Mouse (Mus musculus): Measurements from ENCODE around the gene Nos3.

Nos3 gene

DNA sequence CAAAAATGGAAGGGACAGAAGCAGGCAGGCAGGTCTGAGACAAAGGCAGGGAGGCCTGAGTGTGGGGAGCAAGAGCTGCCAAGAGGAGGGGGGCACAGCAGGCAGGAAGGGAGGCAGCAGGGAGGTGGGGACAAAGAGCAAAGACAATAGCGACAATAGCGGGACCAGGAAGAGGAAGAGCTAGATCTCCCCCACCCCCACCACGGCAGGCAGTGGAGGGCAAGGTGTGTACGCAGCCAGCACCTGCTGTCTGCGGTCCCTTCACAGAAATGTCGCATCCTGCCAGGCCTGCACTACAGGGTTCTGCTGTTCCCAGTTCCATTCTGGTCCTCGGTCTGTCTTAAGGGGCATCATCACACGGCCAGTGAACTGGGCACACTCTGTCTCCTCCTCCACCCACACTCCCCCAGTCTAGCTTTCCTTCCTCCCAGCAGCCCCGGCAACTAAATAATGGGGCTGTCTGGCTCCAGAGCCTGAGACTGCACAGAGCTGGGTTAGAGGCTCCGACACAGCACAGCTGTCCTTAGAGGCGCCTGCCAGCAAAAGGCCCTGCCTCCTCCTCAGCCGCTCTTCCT lies 20.0 kb upstream of the Nos3 start:
- DNase-seq (ENCODE audit: low spot score), result no peak

DNA sequence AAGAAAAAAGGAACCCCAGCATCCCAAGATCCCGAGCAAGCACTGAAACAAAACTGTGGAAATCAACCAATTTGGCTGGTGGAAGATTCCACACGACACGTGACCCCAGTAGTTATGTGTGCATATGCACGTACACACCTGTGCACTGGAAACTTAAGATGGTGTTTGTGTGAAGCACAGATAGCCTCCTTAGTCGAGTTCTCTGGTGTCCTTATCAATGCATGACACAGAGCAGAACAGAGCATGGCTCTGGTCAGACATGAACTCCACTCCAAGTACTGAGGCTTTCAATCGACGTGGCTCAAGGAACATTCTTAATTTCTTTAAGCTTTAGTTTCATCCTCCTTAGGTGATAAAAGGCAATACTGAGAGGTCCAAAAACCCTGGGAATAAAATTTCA lies 18.3 kb upstream of the Nos3 start:
- no peak for DNase-seq (ENCODE audit: low spot score)

DNA sequence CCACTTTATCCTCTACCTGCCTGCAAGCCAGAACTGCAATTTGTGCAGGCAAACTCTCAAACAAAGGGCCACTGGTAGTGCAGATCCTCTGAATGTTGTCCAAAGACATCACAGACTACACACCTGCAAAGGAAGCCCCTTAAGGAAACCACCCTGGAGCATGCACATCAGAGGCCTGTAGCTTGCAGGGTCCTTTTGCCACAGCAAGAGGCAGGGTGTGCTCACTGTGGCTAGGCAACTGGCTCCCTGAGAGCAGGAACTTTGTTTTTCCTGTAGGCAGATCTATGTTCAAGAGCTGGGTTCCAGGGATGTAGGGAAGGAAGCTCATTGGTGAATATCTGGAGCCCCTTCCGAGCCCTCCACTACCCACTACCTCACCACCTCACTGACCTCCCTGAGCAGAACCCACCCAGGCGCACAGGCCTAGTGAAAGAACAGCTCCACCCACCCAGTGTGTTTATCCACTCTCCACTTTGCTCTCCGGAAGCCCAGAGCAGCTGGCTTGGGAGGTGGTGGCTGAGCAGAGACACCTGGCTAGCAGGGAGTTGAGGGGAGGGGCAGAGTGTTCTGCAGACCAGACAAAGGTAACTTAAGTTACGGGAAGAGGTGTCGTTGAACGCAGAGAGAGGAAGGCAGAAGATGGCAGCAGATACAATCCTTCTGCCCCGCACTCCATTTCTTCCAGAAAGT lies 17.3 kb upstream of the Nos3 start:
- DNase-seq (ENCODE audit: low spot score), result no peak

DNA sequence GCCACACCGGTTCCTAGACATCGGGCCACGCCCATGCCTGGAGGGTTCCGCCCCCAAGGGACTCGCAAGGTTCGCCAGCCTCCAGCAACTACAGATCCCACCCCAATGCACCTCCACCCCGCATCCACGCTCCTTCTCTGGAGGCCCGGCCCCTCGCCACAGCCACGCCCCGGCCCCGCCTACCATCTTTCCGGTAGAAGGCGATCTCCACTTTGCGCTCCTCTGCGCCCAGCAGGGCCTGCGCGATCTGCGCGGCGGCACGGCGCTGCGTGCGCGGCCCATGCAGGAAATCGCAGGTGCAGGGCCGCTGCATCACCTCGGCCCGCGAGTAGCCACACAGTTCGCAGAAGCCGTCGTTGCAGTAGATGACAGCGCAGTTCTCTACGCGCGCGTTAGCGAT lies 16.5 kb upstream of the Nos3 start:
- DNase-seq (ENCODE audit: low spot score), result peak; percentile 31

DNA sequence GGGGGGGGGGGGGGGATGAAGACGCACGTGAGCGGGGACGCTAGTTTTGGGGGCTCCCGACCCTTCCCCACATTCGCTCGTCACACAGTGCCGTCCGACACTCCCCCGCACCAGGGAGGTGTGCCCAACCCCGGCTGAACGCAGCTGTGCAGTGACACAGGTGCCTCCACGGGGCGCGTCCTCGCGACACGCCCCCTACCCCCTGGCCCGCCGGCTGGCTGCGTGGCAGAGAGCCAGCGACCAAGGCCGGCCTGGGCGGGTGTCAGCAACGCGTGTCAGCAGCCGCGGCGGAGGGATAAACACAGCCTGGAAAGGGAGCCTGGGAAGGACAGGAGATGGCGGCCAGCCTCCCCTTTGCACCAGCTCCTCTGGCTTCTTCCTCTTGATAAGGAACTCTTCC lies 16.1 kb upstream of the Nos3 start:
- no peak for DNase-seq (ENCODE audit: low spot score)

DNA sequence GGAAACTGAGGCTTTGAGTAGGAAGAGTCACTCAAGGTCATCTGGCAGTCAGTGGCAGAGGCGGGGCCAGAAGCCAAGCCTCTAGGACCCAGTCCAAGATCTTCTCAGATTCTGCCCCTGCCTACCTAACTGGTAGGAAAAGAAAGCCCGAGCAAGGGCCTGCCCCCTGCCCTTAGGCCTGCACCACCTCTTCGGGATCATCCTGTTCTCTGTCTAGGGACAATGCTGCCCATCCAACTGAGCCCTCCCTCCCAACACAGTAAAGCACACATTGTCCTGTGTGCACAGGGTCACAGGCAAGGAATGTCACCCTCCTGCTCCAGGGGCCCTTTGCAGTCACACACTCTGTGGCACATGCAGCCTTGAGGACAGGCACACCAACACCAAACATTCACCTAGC lies 14.5 kb upstream of the Nos3 start:
- no peak for DNase-seq (ENCODE audit: low spot score)

DNA sequence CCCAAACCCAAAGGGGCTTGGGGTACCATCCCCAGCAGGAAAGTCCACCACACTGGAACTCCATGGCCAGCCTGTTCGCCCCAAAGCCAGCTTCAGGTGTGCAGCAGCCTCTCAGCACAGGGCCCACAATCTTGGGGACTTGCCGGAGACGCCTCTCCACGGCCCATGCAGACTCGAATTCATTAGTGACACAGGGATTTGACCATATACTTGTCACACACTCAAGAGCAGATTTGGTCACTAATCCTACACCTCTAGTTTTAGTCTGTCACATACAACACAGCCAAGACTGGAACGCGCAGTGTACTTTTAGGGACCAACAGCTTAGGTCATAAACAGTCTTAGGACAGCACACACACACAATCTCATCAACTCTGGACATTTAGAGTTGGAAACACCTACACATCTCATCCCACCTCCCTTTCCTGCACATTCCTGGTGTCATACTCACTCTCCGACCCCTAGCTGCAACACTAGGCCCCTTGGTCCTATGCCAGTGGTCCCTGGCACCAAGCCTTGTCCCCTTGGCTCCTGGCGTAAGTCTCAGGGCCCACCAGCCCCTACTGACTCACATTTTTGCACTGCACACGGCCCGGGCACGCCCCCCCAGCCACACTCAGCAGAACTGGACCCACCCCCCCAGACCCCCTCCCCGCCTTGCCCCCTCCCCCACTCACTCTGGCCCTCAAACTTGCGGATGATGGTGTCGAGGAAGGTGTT lies 13.9 kb upstream of the Nos3 start:
- no peak for DNase-seq (ENCODE audit: low spot score)

DNA sequence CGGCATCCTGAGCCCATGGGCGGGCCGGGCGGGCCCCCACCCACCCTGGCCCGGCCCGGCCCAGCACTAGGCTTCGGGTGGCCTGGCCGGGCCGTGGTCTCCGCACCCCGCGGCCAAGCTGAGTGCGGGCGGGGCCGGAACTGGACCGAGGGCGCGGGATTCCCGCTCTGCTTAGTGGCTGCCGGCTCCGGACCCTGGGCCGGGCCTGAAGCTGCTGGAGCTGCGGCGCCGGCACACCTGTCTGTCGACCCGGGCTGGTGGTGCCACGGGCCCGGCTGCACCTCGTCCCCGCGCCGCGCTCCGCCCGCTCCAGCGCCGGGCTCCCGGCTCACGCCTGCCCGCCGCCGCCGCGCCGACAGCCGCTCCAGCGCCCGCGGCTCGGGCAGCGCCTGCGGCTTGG lies 13.3 kb upstream of the Nos3 start, which contains the start of gene Kcnh2:
Gene Kcnh2 (minus strand): TSS at position 327 of the 400 bp plus-strand sequence.
- DNase-seq (ENCODE audit: low spot score), result no peak

DNA sequence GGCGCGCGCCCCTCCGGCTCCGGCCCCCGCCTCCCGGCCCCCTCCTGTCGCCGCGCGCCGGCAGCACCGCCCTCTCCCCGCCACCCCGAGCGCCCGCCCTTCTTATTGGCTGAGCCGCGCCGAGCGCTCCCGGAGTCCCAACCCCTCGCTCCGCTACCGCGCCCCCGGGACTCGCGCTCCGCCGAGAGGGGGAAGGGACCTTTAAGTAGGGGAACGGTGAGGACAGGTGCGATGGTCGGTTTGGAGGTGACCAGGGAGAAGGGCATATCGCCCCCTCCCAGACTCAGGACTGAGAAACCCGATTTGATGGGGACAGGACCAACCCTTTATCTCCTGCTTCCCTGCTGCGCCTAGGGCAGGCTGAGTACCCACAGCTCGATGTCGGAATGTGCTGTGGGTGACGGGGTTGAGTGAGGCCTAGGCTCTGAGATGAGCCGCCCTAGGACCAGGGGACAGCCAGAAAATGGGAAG lies 12.9 kb upstream of the Nos3 start:
- peak; percentile 61 for DNase-seq (ENCODE audit: low spot score)

DNA sequence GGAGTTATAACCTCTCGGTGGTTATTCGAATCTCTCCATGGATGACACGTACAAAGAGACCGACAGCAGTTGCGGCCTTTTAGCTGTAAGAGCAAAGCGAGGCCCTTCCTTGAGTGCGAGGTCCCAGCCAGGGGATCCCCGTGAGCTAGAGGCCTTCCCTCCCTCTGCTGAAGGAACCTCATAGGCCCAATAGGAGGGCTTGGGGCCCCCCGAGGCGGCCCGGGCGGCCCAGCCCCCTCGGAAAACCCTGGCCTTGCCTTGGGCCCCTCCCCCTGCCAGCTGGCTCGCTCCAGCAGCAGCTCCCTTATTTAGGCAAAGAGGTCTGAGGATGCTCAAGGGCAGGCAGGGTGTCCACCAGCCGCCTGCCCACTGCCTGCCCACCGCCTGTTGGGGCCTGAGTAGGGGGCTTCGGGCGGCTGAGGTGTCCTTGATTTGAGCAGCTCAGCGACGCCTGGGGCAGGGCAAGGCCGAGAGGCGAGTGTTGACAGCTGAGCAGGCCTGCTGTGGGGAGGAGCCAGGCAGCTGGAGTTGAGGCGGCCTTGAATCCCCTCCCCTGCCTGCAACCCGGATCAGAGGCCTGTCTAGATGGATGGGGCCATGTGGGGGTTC lies 12.3 kb upstream of the Nos3 start:
- peak; percentile 41 for DNase-seq (ENCODE audit: low spot score)

DNA sequence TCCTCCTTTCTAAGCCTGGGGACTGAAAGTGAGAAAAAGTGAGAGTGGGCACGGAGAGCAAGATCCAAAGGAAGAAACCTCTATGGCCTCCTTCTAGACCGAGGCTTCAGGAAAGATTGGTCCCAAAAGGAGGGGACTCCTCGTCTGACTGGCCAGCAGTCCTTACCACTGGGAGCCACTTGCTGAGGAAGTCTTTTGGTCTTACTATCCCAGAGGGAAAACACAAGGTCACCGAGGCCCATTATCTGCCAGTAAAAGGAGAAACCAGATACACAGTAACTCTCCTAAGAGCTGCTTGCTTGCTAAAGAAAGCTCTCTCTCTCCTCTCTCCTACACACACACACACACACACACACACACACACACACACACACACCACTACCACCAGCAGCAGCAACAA lies 11.3 kb upstream of the Nos3 start:
- DNase-seq (ENCODE audit: low spot score), result no peak

DNA sequence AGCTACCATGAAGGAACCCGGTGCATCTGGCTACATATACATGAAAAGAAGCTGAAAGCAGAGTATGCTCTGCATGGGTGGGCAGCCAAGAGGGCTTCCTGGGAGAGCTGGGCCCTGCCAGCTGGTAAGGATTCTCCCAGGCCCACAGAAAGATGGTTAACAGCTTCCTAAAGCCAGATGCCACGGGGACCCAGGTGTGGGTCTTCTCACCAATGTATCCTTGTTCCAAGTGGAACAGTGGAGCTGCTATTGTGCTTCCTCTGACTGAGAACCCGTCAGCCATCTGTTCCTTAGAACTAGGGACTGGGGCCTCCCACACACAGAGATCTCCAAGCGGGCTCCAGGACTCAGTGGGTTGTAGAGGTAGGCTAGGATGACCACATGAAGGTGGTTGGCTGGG lies 7.8 kb upstream of the Nos3 start:
- no peak for DNase-seq (ENCODE audit: low spot score)

DNA sequence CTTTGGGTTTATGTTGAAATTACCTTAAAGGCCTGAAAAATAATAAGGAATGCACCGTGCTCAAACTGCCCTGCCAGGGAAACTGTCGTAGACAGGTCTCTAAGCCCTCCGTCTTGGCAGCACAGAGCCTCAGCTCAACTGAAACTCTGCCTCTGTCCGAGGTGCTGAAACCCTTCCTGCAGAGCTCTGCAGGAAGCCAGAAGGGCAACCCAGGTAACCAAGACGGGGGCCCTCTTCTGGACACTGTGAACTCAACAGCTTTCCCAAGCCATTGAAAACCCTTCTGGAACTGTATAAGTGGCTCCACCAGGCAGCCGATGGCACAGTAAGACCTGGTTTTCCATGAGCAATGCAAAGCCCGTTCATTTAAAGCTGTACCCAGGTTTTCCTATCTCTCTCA lies 7.1 kb upstream of the Nos3 start:
- no peak for DNase-seq (ENCODE audit: low spot score)

DNA sequence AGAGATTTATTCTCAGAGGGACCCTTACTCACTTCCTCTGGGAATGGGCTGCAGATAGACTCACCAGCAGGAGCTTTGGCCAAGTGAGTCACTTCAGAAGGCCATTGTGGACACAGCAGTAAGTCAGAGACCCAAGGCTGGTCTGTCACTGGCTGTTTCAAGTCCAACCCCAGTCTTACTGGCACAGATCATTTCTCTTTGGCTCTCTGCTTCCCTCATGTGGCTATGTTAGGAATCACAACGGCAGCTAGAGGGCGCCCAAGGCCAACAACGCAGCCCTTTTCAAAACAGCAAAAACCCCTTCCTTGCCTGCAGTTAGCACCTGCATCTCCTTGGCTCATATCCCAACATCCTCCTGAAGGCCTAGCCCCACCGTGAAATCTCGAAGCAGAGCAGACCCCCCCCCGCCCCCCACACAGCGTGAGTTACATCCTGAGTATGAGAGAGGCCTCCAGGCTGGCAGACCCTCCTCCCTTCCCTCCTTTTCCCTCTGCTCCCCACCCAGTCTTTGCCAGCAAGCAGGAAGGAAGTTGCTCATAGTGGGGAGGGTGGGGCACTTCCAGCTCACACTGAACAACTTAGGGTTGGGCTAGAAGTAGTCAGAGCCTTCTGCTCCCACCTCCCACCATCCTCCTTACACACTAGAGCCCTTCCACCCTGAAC lies 3.7 kb upstream of the Nos3 start:
- DNase-seq (ENCODE audit: low spot score), result peak; percentile 61

DNA sequence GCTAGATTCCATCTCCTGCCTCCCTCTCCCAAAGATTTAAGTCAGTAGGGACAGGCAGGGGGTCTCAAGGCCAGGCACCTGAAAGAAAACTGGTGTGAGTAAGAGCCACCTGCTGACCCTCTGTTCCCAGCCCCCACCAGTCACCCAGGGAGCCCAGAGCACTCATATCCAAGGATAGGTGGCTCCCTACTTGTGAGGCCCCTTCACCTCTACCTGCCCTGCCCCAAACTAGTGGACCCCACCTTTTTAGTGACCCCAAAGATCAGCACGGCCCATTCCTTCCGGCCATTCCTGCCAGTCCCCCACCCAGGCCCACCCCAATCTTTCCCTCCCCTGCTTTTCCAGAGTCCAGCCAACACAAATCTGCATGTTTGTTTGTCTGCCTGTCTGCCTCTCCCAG lies 1.1 kb upstream of the Nos3 start:
- no peak for DNase-seq (ENCODE audit: low spot score)

DNA sequence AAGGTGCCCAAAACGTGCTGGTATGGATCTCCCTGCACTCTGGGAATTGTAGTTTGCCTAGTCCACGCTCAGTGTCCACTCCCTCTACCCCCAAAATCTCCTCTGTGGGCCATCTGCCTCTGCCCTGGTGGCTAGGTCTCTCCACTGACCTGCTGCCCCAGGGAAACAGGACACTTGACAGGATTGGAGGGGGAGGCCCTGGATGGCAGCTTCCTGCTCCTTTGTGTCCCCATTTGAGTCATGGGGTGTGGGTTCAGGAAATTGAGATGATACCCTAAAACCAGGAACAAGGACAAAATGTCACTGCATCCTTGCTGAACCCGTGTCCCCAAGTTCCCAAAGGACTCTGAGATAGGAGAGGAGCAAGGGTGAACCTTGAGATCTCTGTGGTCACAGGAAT lies 549 bp upstream of the Nos3 start:
- DNase-seq (ENCODE audit: low spot score), result no peak

DNA sequence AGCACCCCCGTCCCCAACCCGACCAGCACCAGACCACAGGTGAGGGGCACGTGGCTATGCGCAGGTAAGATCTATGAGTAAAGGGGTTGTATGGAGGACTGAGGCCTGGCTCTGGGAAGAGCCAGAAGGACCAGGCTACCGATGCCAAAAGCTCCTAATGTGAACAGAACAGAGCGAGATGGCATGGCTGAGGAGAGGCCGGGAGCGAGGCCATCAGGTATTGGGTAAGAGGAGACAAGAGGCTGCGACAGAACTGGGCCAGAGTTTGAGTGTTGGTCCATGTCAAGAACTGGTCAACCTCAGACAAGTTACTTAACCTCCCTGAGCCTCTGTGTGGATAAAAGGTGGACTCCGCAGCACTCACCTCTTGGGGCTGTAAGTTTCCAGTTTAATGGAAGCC lies 353 bp downstream of the Nos3 start:
- DNase-seq (ENCODE audit: low spot score), result no peak

DNA sequence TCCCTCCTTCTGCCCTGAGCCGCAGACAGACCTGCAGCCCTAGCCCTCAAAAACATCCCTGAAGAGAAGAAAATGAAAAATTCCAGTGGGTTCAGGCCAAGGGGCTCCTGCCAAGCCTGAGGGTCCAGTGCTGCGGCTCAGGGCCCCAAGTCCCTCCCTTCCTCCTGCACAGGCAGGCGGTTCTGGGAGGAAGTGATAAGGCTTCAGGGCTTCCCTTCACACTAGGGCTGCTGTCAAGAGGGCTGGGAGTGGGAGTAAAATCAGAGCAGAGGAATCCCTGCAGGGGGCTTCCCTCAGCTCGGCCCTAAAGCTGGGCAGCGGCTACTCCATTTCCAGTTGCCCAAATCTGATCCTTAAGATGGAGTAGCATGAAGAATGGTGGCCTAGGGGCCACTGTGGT lies 918 bp downstream of the Nos3 start:
- DNase-seq (ENCODE audit: low spot score), result no peak

DNA sequence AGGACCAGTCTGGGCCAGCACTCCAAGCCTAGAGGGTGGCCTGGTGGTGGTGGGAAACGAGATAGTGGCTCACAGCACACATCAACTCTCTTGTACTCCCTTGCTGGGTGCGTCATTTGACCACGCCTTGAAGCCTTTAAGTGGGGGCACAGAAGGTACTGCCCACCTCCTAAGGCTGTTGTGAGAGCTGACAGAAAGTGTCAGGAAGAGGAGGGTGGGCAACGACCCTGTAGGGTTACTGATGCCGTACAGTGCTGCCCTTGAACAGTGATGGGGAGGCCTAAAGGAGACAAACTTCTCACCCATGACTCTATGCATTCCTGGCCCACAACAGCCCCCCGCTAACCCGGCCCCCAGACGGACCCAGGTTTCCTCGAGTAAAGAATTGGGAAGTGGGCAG lies 1.8 kb downstream of the Nos3 start:
- DNase-seq (ENCODE audit: low spot score), result no peak

DNA sequence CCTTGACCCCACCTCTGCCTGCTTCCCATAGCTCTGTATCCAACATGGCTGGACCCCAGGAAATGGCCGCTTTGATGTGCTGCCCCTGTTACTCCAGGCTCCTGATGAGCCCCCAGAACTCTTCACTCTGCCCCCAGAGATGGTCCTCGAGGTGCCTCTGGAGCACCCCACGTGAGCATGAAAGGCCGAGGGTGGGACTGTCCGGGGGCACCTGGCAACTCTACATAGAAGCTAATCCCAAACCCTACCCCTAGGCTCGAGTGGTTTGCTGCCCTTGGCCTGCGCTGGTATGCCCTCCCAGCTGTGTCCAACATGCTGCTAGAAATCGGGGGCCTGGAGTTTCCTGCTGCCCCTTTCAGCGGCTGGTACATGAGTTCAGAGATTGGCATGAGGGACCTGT lies 5.2 kb downstream of the Nos3 start:
- DNase-seq (ENCODE audit: low spot score), result no peak

DNA sequence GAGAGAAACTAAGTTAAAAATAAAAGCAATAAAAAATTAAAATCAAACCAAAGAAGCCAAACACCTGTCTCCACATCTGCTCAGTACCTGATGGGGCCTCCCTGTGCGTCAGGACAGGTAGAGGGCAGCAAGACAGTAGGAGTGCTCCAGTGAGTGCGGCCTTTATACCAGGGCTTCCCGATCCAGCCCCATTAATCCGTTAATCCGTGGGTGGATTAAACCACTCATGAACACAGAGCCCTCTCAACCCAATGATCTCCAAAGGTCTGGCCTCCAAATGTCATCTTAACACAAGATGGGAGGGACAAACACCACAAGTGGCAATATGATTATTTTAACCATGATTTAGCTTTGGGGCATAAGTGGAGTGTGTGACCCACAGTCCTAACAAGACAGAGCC lies 9.2 kb downstream of the Nos3 start:
- DNase-seq (ENCODE audit: low spot score), result no peak

DNA sequence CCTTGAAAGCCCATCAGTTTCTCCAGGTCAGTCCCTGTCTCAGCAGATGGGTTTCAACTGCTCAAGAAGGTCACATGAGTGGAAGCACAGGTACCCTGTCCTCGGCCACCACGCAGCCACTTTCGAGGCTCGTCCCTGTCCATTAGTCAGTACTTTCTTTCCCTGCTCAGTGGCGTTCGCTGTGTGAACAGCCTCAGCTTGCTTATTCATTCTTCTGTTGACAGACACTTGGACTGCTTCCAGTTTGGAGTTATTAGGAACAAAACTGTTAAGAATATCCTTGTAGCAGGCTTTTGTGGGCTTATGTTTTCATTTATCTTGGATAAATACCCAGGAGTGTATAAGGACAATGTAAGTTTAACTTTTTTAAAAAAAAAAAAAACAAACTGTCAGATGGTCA lies 9.6 kb downstream of the Nos3 start:
- DNase-seq (ENCODE audit: low spot score), result no peak

All from ovary, postnatal 10 days (tissue).